Mouse (Mus musculus): ENCODE results near the gene Gm29666.

DNA sequence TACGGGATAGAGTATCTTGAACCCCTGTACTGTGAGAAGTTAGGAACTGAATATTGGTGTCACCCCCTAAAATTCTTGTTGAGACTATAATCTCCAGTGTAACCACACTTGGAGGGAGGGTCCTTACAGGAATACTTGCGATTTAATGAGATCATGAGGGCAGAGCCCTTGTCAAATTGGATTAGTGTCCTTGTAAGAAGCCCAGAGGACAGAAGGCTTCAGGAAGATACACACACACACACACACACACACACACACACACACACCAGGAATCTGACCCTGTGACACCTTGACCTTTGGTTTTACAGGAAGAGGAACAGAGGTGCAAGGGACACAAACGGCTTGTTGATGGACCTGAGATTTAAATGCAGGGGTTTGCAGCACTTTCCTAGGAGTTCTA, 28.6 kb downstream of the Gm29666 start:
- TF ChIP-seq POLR2A (IDR thresholded peaks at IDR 0.05; ENCODE audit: low read depth, low read length): no peak
- TF ChIP-seq CTCF (conservative IDR thresholded peaks at IDR 0.05; ENCODE audit: insufficient read depth, insufficient read length, low read depth, low read length): no peak
